Mouse (Mus musculus): ENCODE results near the gene Smyd1. TPM values are rescaled to one million over a fixed set of nuclear protein-coding genes. Genes with fewer than 3 reads are reported as not detected.
A peak's percentile ranks its signal among the peaks of the same experiment; 100 is the strongest.

Smyd1 gene
- polyA plus RNA-seq, 1 experiment from 2014 or later, result 136 TPM

DNA sequence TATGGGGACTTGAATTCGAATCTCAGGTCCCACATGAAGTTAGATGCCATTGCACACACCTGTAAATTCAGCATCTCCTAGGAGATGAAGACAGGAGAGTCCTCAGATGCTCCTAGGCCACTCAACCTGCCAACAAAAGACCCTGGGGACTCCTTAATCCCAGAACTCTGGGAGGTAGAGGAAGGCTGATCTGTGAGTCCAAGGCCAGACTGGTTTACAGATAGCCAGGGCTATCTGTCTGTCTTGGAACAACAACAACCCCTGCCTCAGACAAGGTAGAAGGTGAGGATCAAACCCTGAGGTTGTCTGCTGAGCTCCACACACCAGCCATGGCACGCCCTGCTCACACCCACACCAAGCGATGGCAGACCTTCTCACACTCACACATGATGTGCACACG lies 62.9 kb downstream of the Smyd1 start:
- 67% methylated on average over 4 of the region's 4 CpGs for WGBS
- Histone ChIP-seq H3K36me3 (ENCODE audit: control insufficient read depth, insufficient read depth) (peaks cover 7% of the 10 kb centered on the region; the same call in 1 of the 2 replicates), H3K4me1 (ENCODE audit: control insufficient read depth, insufficient read depth, low read length) (peaks cover 38% of the 10 kb centered on the region), H3K9me3 (replicated peaks; ENCODE audit: control insufficient read depth, low read length) (no peaks in the 10 kb centered on the region), H3K27ac (ENCODE audit: low read length) (peak overlapping the region; percentile 53), H3K4me3 (ENCODE audit: low read length) (peak overlapping the region; percentile 69), H3K4me2 (ENCODE audit: low read depth, low read length) (peak overlapping the region; percentile 64), H3K27me3 (ENCODE audit: control insufficient read depth, insufficient read depth, low read length) (no peaks in the 10 kb centered on the region), H3K9ac (ENCODE audit: low read length) (peak overlapping the region; percentile 40; the same call in 1 of the 2 replicates)
- ATAC-seq (replicated peaks; ENCODE audit: extremely low read depth, insufficient read depth, low FRiP score), result no peak

DNA sequence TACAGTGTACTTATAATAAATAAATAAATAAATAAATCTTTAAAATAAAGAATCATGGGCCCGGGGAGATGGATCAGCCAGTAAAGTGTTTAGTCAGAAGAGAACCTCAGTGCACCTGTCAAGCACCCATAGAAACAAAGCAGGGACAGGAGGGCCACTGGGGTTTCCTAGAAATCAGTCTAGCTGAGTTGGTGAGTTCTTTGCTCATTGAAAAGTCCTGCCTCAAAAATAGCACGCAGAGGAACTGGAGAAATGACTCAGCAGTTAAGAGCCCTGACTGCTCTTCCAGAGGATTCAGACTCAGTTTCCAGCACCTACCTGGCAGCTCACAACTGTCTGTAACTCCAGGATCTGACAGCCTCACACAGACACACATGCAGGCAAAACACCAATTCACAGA lies 63.5 kb downstream of the Smyd1 start:
- no peak overlapping the region for H3K4me3 ChIP-seq (ENCODE audit: low read length)
- H3K4me1 ChIP-seq (ENCODE audit: control insufficient read depth, insufficient read depth, low read length), result peaks cover 37% of the 10 kb centered on the region
- 35% methylated on average over 2 of the region's 2 CpGs for WGBS
- H3K9ac ChIP-seq (ENCODE audit: low read length), result 0 out of 2 replicates have a peak overlapping the region, but pooled peaks have one; percentile 5
- peak overlapping the region; percentile 18; the same call in 1 of the 2 replicates for H3K27ac ChIP-seq (ENCODE audit: low read length)
- H3K9me3 ChIP-seq (replicated peaks; ENCODE audit: control insufficient read depth, low read length), result no peaks in the 10 kb centered on the region
- no peak for ATAC-seq (replicated peaks; ENCODE audit: extremely low read depth, insufficient read depth, low FRiP score)
- peak overlapping the region; percentile 64 for H3K4me2 ChIP-seq (ENCODE audit: low read depth, low read length)
- no peaks in the 10 kb centered on the region for H3K27me3 ChIP-seq (ENCODE audit: control insufficient read depth, insufficient read depth, low read length)
- H3K36me3 ChIP-seq (ENCODE audit: control insufficient read depth, insufficient read depth), result peaks cover 7% of the 10 kb centered on the region; the same call in 1 of the 2 replicates

DNA sequence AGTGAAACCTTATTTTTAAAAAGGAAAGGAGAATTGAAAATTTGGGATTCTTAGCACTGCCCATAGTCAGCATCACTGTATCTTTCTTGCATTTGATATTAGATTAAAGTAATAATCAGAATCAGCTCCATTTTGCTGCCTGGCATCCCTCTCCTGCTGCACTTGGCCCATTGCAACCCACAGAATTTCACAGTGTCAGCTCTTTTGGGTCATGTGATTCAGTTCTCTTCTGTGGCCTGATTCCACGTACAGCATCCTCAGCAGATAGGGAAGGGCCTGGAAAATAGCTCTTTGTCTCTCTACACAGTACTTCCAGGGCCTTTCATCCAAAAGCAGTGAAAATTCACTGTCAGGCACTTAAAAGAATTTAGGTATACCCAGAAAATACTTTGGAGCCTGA lies 64.7 kb downstream of the Smyd1 start:
- no peak overlapping the region for H3K27ac ChIP-seq (ENCODE audit: low read length)

DNA sequence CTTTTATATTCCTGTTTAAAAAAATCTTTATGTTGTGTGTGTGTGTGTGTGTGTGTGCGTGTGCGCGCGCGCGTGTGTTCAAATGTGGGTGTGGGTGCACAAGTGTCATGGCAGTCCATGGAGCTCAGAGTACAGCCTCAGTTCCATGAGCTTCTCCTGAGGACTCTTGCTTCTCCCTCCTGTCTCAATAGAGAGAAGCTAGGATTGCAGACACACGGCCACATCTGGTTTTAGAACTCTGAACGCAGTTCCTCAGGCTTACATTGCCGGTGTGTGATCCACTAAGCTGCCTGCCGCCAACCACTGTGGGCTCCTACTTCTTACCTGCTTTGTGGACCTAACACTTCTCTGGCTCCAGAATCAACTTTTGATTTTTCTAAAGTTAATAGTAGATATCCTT lies 65.9 kb downstream of the Smyd1 start:
- H3K4me2 ChIP-seq (ENCODE audit: low read depth, low read length), result no peak overlapping the region
- 94% methylated on average over 10 of the region's 10 CpGs for WGBS
- H3K4me3 ChIP-seq (ENCODE audit: low read length), result no peak overlapping the region
- ATAC-seq (replicated peaks; ENCODE audit: extremely low read depth, insufficient read depth, low FRiP score), result no peak
- H3K36me3 ChIP-seq (ENCODE audit: control insufficient read depth, insufficient read depth), result peaks cover 7% of the 10 kb centered on the region; the same call in 1 of the 2 replicates
- H3K4me1 ChIP-seq (ENCODE audit: control insufficient read depth, insufficient read depth, low read length), result peaks cover 26% of the 10 kb centered on the region
- no peaks in the 10 kb centered on the region for H3K9me3 ChIP-seq (replicated peaks; ENCODE audit: control insufficient read depth, low read length)
- no peaks in the 10 kb centered on the region for H3K27me3 ChIP-seq (ENCODE audit: control insufficient read depth, insufficient read depth, low read length)
- H3K9ac ChIP-seq (ENCODE audit: low read length), result no peak overlapping the region
- no peak overlapping the region for H3K27ac ChIP-seq (ENCODE audit: low read length)

More for the DNA sequence above, 64.7 kb downstream of the Smyd1 start:
- no peak overlapping the region for H3K4me2 ChIP-seq (ENCODE audit: low read depth, low read length)
- H3K4me1 ChIP-seq (ENCODE audit: control insufficient read depth, insufficient read depth, low read length), result peaks cover 26% of the 10 kb centered on the region
- 27% methylated on average over 1 of the region's 1 CpGs for WGBS
- no peak overlapping the region for H3K9ac ChIP-seq (ENCODE audit: low read length)
- no peaks in the 10 kb centered on the region for H3K9me3 ChIP-seq (replicated peaks; ENCODE audit: control insufficient read depth, low read length)
- H3K36me3 ChIP-seq (ENCODE audit: control insufficient read depth, insufficient read depth), result peaks cover 7% of the 10 kb centered on the region; the same call in 1 of the 2 replicates
- H3K27me3 ChIP-seq (ENCODE audit: control insufficient read depth, insufficient read depth, low read length), result no peaks in the 10 kb centered on the region
- no peak for ATAC-seq (replicated peaks; ENCODE audit: extremely low read depth, insufficient read depth, low FRiP score)
- no peak overlapping the region for H3K4me3 ChIP-seq (ENCODE audit: low read length)

DNA sequence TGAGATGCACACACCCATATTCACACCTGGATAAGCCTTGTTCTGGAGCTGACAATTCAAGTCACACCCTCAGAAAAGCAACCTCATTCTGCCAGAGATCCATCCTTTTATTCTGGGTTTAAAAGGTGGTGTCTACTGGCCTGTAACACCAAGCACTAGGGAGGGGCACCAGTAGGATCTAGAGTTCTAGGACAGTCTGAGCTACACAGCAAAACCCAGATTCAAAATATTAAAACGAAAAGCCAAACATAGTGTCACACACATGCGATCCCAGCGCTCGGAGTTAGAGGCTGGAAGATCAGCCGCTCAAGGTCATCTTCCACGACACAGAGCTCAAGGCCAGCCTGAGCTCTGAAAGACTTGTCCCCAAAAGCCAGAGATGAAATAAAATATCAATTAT lies 67.6 kb downstream of the Smyd1 start:
- H3K27ac ChIP-seq (ENCODE audit: low read length), result peak overlapping the region; percentile 26
- H3K9ac ChIP-seq (ENCODE audit: low read length), result peak overlapping the region; percentile 25
- 52% methylated on average over 6 of the region's 6 CpGs for WGBS
- ATAC-seq (replicated peaks; ENCODE audit: extremely low read depth, insufficient read depth, low FRiP score), result no peak
- peaks cover 7% of the 10 kb centered on the region; the same call in 1 of the 2 replicates for H3K36me3 ChIP-seq (ENCODE audit: control insufficient read depth, insufficient read depth)
- no peaks in the 10 kb centered on the region for H3K9me3 ChIP-seq (replicated peaks; ENCODE audit: control insufficient read depth, low read length)
- peak overlapping the region; percentile 33 for H3K4me2 ChIP-seq (ENCODE audit: low read depth, low read length)
- H3K4me3 ChIP-seq (ENCODE audit: low read length), result no peak overlapping the region
- no peaks in the 10 kb centered on the region for H3K27me3 ChIP-seq (ENCODE audit: control insufficient read depth, insufficient read depth, low read length)
- peaks cover 37% of the 10 kb centered on the region for H3K4me1 ChIP-seq (ENCODE audit: control insufficient read depth, insufficient read depth, low read length)

DNA sequence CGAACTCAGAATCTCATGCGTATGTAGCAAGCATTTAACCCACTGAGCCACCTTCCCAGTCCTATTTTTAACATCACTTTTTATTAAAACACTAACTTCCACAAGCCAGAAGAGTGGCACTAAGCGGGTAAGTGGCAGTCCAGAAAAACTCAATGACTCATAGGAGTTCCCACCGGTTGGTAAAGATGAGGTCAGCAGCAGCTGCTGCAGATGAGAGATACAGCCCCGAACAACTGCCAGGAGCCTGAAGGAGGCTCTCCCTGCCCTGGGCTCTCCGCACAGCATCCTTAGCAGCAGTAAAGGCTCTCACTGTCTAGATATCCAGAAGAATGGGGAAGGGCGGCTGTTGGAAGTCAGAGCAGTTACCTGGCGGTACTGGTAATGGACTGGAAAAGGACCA lies 71.1 kb downstream of the Smyd1 start:
- no peaks in the 10 kb centered on the region for H3K27me3 ChIP-seq (ENCODE audit: control insufficient read depth, insufficient read depth, low read length)
- H3K4me3 ChIP-seq (ENCODE audit: low read length), result no peak overlapping the region
- peaks cover 8% of the 10 kb centered on the region; the same call in 1 of the 2 replicates for H3K36me3 ChIP-seq (ENCODE audit: control insufficient read depth, insufficient read depth)
- H3K4me1 ChIP-seq (ENCODE audit: control insufficient read depth, insufficient read depth, low read length), result peaks cover 39% of the 10 kb centered on the region
- H3K9ac ChIP-seq (ENCODE audit: low read length), result 0 out of 2 replicates have a peak overlapping the region, but pooled peaks have one; percentile 9
- no peak for ATAC-seq (replicated peaks; ENCODE audit: extremely low read depth, insufficient read depth, low FRiP score)
- no peaks in the 10 kb centered on the region for H3K9me3 ChIP-seq (replicated peaks; ENCODE audit: control insufficient read depth, low read length)
- 50% methylated on average over 8 of the region's 8 CpGs for WGBS
- peak overlapping the region; percentile 46; the same call in 1 of the 2 replicates for H3K27ac ChIP-seq (ENCODE audit: low read length)
- H3K4me2 ChIP-seq (ENCODE audit: low read depth, low read length), result no peak overlapping the region

DNA sequence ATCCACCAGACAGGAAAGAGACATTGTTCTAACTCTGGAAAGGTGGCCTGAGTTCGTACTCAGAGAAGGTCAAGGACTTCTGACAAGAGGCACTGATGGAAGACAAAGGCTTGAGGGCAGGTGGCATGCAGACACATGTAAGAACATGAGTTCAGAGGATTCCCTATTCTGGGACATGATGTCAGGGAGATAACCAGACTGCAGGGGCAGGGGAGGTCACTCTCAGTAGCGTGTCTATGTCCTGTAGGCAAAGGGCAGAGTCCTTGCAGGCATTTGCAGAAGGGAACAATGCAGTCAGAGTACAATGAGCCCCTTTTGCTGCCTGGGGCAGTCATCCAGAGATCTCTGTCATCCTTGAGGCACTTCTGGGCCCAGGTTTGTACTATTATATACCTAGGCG lies 72.4 kb downstream of the Smyd1 start:
- Histone ChIP-seq H3K9me3 (replicated peaks; ENCODE audit: control insufficient read depth, low read length) (no peaks in the 10 kb centered on the region), H3K27ac (ENCODE audit: low read length) (peak overlapping the region; percentile 82), H3K4me1 (ENCODE audit: control insufficient read depth, insufficient read depth, low read length) (peaks cover 35% of the 10 kb centered on the region), H3K4me3 (ENCODE audit: low read length) (no peak overlapping the region), H3K36me3 (ENCODE audit: control insufficient read depth, insufficient read depth) (peaks cover 7% of the 10 kb centered on the region; the same call in 1 of the 2 replicates), H3K4me2 (ENCODE audit: low read depth, low read length) (no peak overlapping the region), H3K27me3 (ENCODE audit: control insufficient read depth, insufficient read depth, low read length) (no peaks in the 10 kb centered on the region), H3K9ac (ENCODE audit: low read length) (no peak overlapping the region; the same call in 1 of the 2 replicates)
- 46% methylated on average over 3 of the region's 3 CpGs for WGBS
- ATAC-seq (replicated peaks; ENCODE audit: extremely low read depth, insufficient read depth, low FRiP score), result no peak

DNA sequence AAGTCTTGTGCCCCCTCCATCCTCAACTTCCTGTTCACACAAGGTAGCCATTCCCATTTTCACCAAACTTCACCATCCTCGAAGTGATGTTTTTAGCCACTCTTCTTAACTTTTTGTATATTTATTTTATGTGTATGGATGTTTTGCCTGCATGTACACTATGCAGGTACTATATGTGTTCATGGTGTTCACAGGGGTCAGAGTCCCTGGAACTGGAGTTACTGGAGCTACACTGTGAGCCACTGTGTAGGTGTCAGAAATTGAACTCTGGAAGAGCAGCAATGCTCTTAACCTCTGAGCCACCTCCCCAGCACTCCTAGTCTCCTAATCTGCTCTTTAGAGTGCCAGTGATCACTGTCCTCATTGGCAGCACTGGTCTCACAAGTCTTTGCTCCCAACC lies 73.6 kb downstream of the Smyd1 start:
- Histone ChIP-seq H3K27ac (ENCODE audit: low read length) (peak overlapping the region; percentile 82), H3K4me2 (ENCODE audit: low read depth, low read length) (no peak overlapping the region), H3K9me3 (replicated peaks; ENCODE audit: control insufficient read depth, low read length) (no peaks in the 10 kb centered on the region; the same call in 1 of the 2 replicates), H3K4me3 (ENCODE audit: low read length) (no peak overlapping the region), H3K27me3 (ENCODE audit: control insufficient read depth, insufficient read depth, low read length) (no peaks in the 10 kb centered on the region), H3K9ac (ENCODE audit: low read length) (peak overlapping the region; percentile 54; the same call in 1 of the 2 replicates), H3K4me1 (ENCODE audit: control insufficient read depth, insufficient read depth, low read length) (peaks cover 28% of the 10 kb centered on the region), H3K36me3 (ENCODE audit: control insufficient read depth, insufficient read depth) (peaks cover 10% of the 10 kb centered on the region)
- no peak for ATAC-seq (replicated peaks; ENCODE audit: extremely low read depth, insufficient read depth, low FRiP score)
- 93% methylated on average over 1 of the region's 1 CpGs for WGBS

DNA sequence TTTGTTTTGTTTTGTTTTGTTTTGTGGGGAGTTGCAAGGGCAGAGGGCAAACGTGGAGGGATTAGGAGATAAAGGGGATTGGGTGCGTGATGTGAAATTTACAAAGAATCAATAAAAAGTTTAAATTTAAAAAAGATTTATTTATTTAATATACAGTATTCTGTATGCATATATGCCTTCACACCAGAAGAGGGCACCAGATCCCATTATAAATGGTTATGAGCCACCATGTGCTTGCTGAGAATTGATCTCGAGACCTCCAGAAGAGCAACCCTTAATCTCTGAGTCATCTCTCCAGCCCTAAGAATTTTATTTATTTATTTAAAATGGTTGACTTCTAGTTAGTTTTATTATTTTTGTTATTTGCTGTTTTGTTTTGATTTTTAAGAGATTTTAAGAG lies 78.8 kb downstream of the Smyd1 start:
- Histone ChIP-seq H3K27me3 (ENCODE audit: control insufficient read depth, insufficient read depth, low read length) (no peaks in the 10 kb centered on the region), H3K27ac (ENCODE audit: low read length) (no peak overlapping the region), H3K4me1 (ENCODE audit: control insufficient read depth, insufficient read depth, low read length) (peaks cover 23% of the 10 kb centered on the region), H3K36me3 (ENCODE audit: control insufficient read depth, insufficient read depth) (peaks cover 20% of the 10 kb centered on the region), H3K4me3 (ENCODE audit: low read length) (no peak overlapping the region), H3K9ac (ENCODE audit: low read length) (no peak overlapping the region), H3K4me2 (ENCODE audit: low read depth, low read length) (no peak overlapping the region), H3K9me3 (replicated peaks; ENCODE audit: control insufficient read depth, low read length) (no peaks in the 10 kb centered on the region; the same call in 1 of the 2 replicates)
- no peak for ATAC-seq (replicated peaks; ENCODE audit: extremely low read depth, insufficient read depth, low FRiP score)
- 83% methylated on average over 3 of the region's 3 CpGs for WGBS
